Mouse (Mus musculus): Measurements from ENCODE around the gene Cntrl. TPM values are rescaled to one million over a fixed set of nuclear protein-coding genes. Genes with fewer than 3 reads are reported as not detected.

Gene Cntrl
- polyA plus RNA-seq (2012) = 0.63 and 0.89 TPM in 2 replicates

GRCm38 (mm10) chr2:35109141-35109923 lies at the start of gene Cntrl:
TSS of gene Cntrl (plus strand) at chr2:35109492.
- Histone ChIP-seq H3K36me3 (ENCODE audit: control insufficient read depth) (peaks cover 6% of the 10 kb centered on the region; the same call in 1 of the 2 replicates), H3K9me3 (ENCODE audit: control insufficient read depth, low read length) (no peaks in the 10 kb centered on the region), H3K27me3 (ENCODE audit: control insufficient read depth) (no peaks in the 10 kb centered on the region), H3K4me3 (replicated peaks) (peak within 1 kb of the TSS; percentile 81), H3K4me1 (ENCODE audit: control insufficient read depth) (peaks cover 31% of the 10 kb centered on the region)
- TF ChIP-seq TAL1 (IDR thresholded peaks at IDR 0.05; ENCODE audit: low read length) (no peak), GATA1 (IDR thresholded peaks at IDR 0.05; ENCODE audit: low read length) (0 out of 2 replicates have a peak, but pooled peaks have one; percentile 12)

- no peak overlapping the region for H3K4me3 ChIP-seq (replicated peaks)
- H3K36me3 ChIP-seq (ENCODE audit: control insufficient read depth) = no peaks in the 10 kb centered on the region
- no peaks in the 10 kb centered on the region for H3K9me3 ChIP-seq (ENCODE audit: control insufficient read depth, low read length)
- no peak for TF ChIP-seq TAL1 (IDR thresholded peaks at IDR 0.05; ENCODE audit: low read length)
- no peak for TF ChIP-seq GATA1 (IDR thresholded peaks at IDR 0.05; ENCODE audit: low read length)
- no peaks in the 10 kb centered on the region for H3K27me3 ChIP-seq (ENCODE audit: control insufficient read depth)
- H3K4me1 ChIP-seq (ENCODE audit: control insufficient read depth) = no peaks in the 10 kb centered on the region
Measured at GRCm38 (mm10) chr2:35060256-35060655, 49.0 kb upstream of the Cntrl start.

- Histone ChIP-seq H3K4me1 (ENCODE audit: control insufficient read depth) (no peaks in the 10 kb centered on the region), H3K4me3 (replicated peaks) (peak overlapping the region; percentile 22), H3K27me3 (ENCODE audit: control insufficient read depth) (no peaks in the 10 kb centered on the region), H3K9me3 (ENCODE audit: control insufficient read depth, low read length) (no peaks in the 10 kb centered on the region), H3K36me3 (ENCODE audit: control insufficient read depth) (no peaks in the 10 kb centered on the region)
- TF ChIP-seq TAL1 (IDR thresholded peaks at IDR 0.05; ENCODE audit: low read length) (no peak), GATA1 (IDR thresholded peaks at IDR 0.05; ENCODE audit: low read length) (no peak)
Measured at GRCm38 (mm10) chr2:35060897-35061296, 48.4 kb upstream of the Cntrl start.

- Histone ChIP-seq H3K36me3 (ENCODE audit: control insufficient read depth) (no peaks in the 10 kb centered on the region), H3K4me3 (replicated peaks) (peak within 1 kb of the TSS; percentile 22), H3K4me1 (ENCODE audit: control insufficient read depth) (no peaks in the 10 kb centered on the region), H3K27me3 (ENCODE audit: control insufficient read depth) (no peaks in the 10 kb centered on the region), H3K9me3 (ENCODE audit: control insufficient read depth, low read length) (no peaks in the 10 kb centered on the region)
- TF ChIP-seq GATA1 (IDR thresholded peaks at IDR 0.05; ENCODE audit: low read length) (no peak), TAL1 (IDR thresholded peaks at IDR 0.05; ENCODE audit: low read length) (no peak)
Measured at GRCm38 (mm10) chr2:35061338-35061737, 48.0 kb upstream of the Cntrl start, which contains the start of gene Hc. TSS of gene Hc (minus strand) at chr2:35061438.

- Histone ChIP-seq H3K27me3 (ENCODE audit: control insufficient read depth) (no peaks in the 10 kb centered on the region), H3K9me3 (ENCODE audit: control insufficient read depth, low read length) (no peaks in the 10 kb centered on the region), H3K4me3 (replicated peaks) (no peak overlapping the region), H3K36me3 (ENCODE audit: control insufficient read depth) (no peaks in the 10 kb centered on the region), H3K4me1 (ENCODE audit: control insufficient read depth) (0 out of 2 replicates have a peak, but pooled peaks cover 3% of the 10 kb centered on the region)
- no peak for TF ChIP-seq GATA1 (IDR thresholded peaks at IDR 0.05; ENCODE audit: low read length)
- no peak for TF ChIP-seq TAL1 (IDR thresholded peaks at IDR 0.05; ENCODE audit: low read length)
Measured at GRCm38 (mm10) chr2:35063333-35064030, 45.8 kb upstream of the Cntrl start.

GRCm38 (mm10) chr2:35066525-35067082 lies 42.7 kb upstream of the Cntrl start:
- no peaks in the 10 kb centered on the region for H3K9me3 ChIP-seq (ENCODE audit: control insufficient read depth, low read length)
- 0 out of 2 replicates have a peak, but pooled peaks cover 3% of the 10 kb centered on the region for H3K4me1 ChIP-seq (ENCODE audit: control insufficient read depth)
- no peak overlapping the region for H3K4me3 ChIP-seq (replicated peaks)
- TF ChIP-seq GATA1 (IDR thresholded peaks at IDR 0.05; ENCODE audit: low read length) = no peak
- TF ChIP-seq TAL1 (IDR thresholded peaks at IDR 0.05; ENCODE audit: low read length) = no peak
- no peaks in the 10 kb centered on the region for H3K36me3 ChIP-seq (ENCODE audit: control insufficient read depth)
- no peaks in the 10 kb centered on the region for H3K27me3 ChIP-seq (ENCODE audit: control insufficient read depth)

- 0 out of 2 replicates have a peak, but pooled peaks cover 3% of the 10 kb centered on the region for H3K4me1 ChIP-seq (ENCODE audit: control insufficient read depth)
- H3K9me3 ChIP-seq (ENCODE audit: control insufficient read depth, low read length) = no peaks in the 10 kb centered on the region
- no peak overlapping the region for H3K4me3 ChIP-seq (replicated peaks)
- H3K27me3 ChIP-seq (ENCODE audit: control insufficient read depth) = no peaks in the 10 kb centered on the region
- H3K36me3 ChIP-seq (ENCODE audit: control insufficient read depth) = no peaks in the 10 kb centered on the region
- TF ChIP-seq TAL1 (IDR thresholded peaks at IDR 0.05; ENCODE audit: low read length) (no peak), GATA1 (IDR thresholded peaks at IDR 0.05; ENCODE audit: low read length) (no peak)
Measured at GRCm38 (mm10) chr2:35067117-35067516, 42.2 kb upstream of the Cntrl start.

GRCm38 (mm10) chr2:35069124-35069523 lies 40.2 kb upstream of the Cntrl start:
- TF ChIP-seq GATA1 (IDR thresholded peaks at IDR 0.05; ENCODE audit: low read length) (no peak), TAL1 (IDR thresholded peaks at IDR 0.05; ENCODE audit: low read length) (no peak)
- Histone ChIP-seq H3K4me3 (replicated peaks) (no peak overlapping the region), H3K36me3 (ENCODE audit: control insufficient read depth) (no peaks in the 10 kb centered on the region), H3K9me3 (ENCODE audit: control insufficient read depth, low read length) (no peaks in the 10 kb centered on the region), H3K4me1 (ENCODE audit: control insufficient read depth) (0 out of 2 replicates have a peak, but pooled peaks cover 3% of the 10 kb centered on the region), H3K27me3 (ENCODE audit: control insufficient read depth) (no peaks in the 10 kb centered on the region)

- H3K36me3 ChIP-seq (ENCODE audit: control insufficient read depth) = no peaks in the 10 kb centered on the region
- H3K4me3 ChIP-seq (replicated peaks) = no peak overlapping the region
- TF ChIP-seq GATA1 (IDR thresholded peaks at IDR 0.05; ENCODE audit: low read length) (no peak), TAL1 (IDR thresholded peaks at IDR 0.05; ENCODE audit: low read length) (no peak)
- H3K4me1 ChIP-seq (ENCODE audit: control insufficient read depth) = 0 out of 2 replicates have a peak, but pooled peaks cover 3% of the 10 kb centered on the region
- H3K27me3 ChIP-seq (ENCODE audit: control insufficient read depth) = no peaks in the 10 kb centered on the region
- no peaks in the 10 kb centered on the region for H3K9me3 ChIP-seq (ENCODE audit: control insufficient read depth, low read length)
Measured at GRCm38 (mm10) chr2:35070275-35070674, 39.0 kb upstream of the Cntrl start.

Data from erythroblast, embryonic 14.5 days (primary cell).